Mouse (Mus musculus): ENCODE measurements around the gene Vav2. TPM values are rescaled to one million over a fixed set of nuclear protein-coding genes. Genes with fewer than 3 reads are reported as not detected.

The Vav2 gene
- total and polyA plus RNA-seq, 3 experiments, result 3.5 to 7.2 (median 6.9) TPM

DNA sequence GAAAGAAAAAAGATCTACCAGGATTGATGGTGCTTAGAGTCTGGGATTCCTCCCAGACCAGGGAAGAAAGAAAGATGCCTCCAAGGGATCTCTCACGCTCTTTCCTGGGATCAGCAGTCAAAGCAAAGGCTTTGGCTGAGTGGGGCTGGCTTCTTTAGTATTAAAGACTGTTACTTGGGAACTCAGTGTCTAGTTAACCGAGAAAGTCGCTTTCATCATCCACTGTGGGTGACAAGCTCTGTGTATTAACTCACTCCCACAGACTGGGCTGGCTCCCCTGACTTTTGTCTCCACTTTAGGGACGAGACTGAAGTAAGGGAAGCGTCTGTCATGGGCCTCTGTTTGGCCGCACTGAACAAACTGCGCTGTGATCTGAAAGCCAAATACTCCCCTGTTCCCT is 180.9 kb downstream of the Vav2 start:
- Histone ChIP-seq H3K36me3 (replicated peaks) (no peaks in the 10 kb centered on the region), H3K4me1 (ENCODE audit: insufficient read depth, low read depth, low read length) (no peaks in the 10 kb centered on the region), H3K27me3 (ENCODE audit: insufficient read depth, low read length) (peaks cover 38% of the 10 kb centered on the region), H3K4me3 (ENCODE audit: low read depth, low read length) (no peak overlapping the region), H3K9me3 (replicated peaks) (no peaks in the 10 kb centered on the region)
- DNase-seq (ENCODE audit: low spot score) (no peak), ATAC-seq (ENCODE audit: extremely low read depth, insufficient number of reproducible peaks, low FRiP score, poor library complexity, severe bottlenecking) (no peak)
- TF ChIP-seq TAL1 (conservative IDR thresholded peaks at IDR 0.05; ENCODE audit: low read depth, low read length) (no peak), POLR2AphosphoS5 (IDR thresholded peaks at IDR 0.05; ENCODE audit: insufficient replicate concordance, low read depth, low read length) (no peak), GATA2 (IDR thresholded peaks at IDR 0.05; ENCODE audit: borderline replicate concordance, low read depth, low read length) (no peak), CTCF (IDR thresholded peaks at IDR 0.05; ENCODE audit: low read depth, low read length) (no peak), GATA1 (IDR thresholded peaks at IDR 0.05; ENCODE audit: borderline replicate concordance, low read length) (no peak)

DNA sequence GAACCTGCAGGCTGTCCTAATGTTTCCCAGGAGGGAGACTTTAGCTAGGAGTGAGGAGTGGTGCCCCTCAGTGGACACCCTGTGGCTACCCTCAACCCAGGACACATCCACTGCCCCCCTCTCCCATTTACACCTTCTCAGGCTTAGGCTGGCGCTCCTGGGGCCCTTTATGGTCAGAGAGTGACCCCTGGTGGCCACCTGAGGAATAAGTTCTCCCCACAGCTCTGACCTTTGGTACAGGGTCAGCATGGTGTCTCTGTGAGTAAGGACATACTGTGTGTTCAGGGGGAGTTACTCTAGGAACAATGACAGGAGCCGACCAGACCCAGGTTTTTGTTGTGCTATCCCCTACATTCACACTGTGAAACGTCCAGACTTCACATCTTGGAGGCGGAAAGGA is 189.5 kb downstream of the Vav2 start:
- H3K27me3 ChIP-seq (ENCODE audit: insufficient read depth, low read length), result peaks cover 12% of the 10 kb centered on the region
- H3K9me3 ChIP-seq (replicated peaks), result no peaks in the 10 kb centered on the region
- H3K4me3 ChIP-seq (ENCODE audit: low read depth, low read length), result no peak overlapping the region
- no peaks in the 10 kb centered on the region for H3K36me3 ChIP-seq (replicated peaks)
- 0 out of 2 replicates have a peak, but pooled peaks cover 2% of the 10 kb centered on the region for H3K4me1 ChIP-seq (ENCODE audit: insufficient read depth, low read depth, low read length)
- TF ChIP-seq CTCF (IDR thresholded peaks at IDR 0.05; ENCODE audit: low read depth, low read length) (peak; percentile 72), GATA1 (IDR thresholded peaks at IDR 0.05; ENCODE audit: borderline replicate concordance, low read length) (no peak), POLR2AphosphoS5 (IDR thresholded peaks at IDR 0.05; ENCODE audit: insufficient replicate concordance, low read depth, low read length) (no peak)
- no peak for ATAC-seq (ENCODE audit: extremely low read depth, insufficient number of reproducible peaks, low FRiP score, poor library complexity, severe bottlenecking)
- peak; percentile 66 for DNase-seq (ENCODE audit: low spot score)

DNA sequence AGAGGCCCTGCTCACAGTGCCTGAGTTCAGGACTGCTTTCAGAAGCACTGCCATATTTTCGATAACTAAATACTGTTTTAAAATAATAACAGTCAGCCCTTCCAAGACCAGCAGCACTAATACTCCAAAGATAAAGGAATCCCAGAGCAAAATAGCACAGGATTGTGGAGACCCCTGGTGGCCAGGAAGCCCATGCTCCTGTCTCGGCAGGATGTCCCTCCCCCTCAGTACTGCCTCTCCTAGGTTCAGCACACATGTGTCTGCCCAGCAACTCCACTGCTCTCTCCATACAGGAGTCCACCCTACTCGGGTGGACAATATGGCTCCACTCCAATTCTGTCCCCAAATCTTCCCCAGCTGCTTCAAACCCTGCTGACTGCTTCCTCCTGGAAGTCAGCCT is 191.1 kb downstream of the Vav2 start:
- Histone ChIP-seq H3K27me3 (ENCODE audit: insufficient read depth, low read length) (peaks cover 12% of the 10 kb centered on the region), H3K4me3 (ENCODE audit: low read depth, low read length) (no peak overlapping the region), H3K36me3 (replicated peaks) (no peaks in the 10 kb centered on the region), H3K9me3 (replicated peaks) (no peaks in the 10 kb centered on the region), H3K4me1 (ENCODE audit: insufficient read depth, low read depth, low read length) (0 out of 2 replicates have a peak, but pooled peaks cover 2% of the 10 kb centered on the region)
- ATAC-seq (ENCODE audit: extremely low read depth, insufficient number of reproducible peaks, low FRiP score, poor library complexity, severe bottlenecking) (no peak), DNase-seq (ENCODE audit: low spot score) (no peak)
- TF ChIP-seq TAL1 (conservative IDR thresholded peaks at IDR 0.05; ENCODE audit: low read depth, low read length) (no peak), GATA1 (IDR thresholded peaks at IDR 0.05; ENCODE audit: borderline replicate concordance, low read length) (no peak), GATA2 (IDR thresholded peaks at IDR 0.05; ENCODE audit: borderline replicate concordance, low read depth, low read length) (no peak), POLR2AphosphoS5 (IDR thresholded peaks at IDR 0.05; ENCODE audit: insufficient replicate concordance, low read depth, low read length) (no peak), CTCF (IDR thresholded peaks at IDR 0.05; ENCODE audit: low read depth, low read length) (no peak)

DNA sequence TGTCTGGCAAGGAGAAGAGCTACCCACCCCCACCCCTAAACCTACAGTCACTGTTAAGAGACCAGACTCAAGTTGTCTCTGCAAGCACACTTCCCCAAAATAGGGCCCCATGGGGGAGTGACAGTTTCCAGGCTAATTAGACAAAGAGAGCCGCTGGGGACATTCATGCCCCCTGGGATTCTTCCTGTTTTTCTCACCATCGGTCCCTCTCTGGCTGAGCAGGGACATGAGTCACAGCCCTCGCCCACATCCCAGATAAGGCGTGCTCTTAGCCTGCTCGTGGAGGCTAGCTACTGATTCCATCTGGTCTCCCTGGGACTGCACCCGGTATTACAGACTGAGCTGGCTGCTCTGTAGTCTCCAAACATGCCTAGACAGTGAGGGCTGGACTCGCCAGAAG is 194.5 kb downstream of the Vav2 start:
- 0 out of 2 replicates have a peak, but pooled peaks cover 2% of the 10 kb centered on the region for H3K4me1 ChIP-seq (ENCODE audit: insufficient read depth, low read depth, low read length)
- no peaks in the 10 kb centered on the region for H3K36me3 ChIP-seq (replicated peaks)
- ATAC-seq (ENCODE audit: extremely low read depth, insufficient number of reproducible peaks, low FRiP score, poor library complexity, severe bottlenecking), result peak; percentile 28; the same call in 1 of the 2 replicates
- peaks cover 10% of the 10 kb centered on the region for H3K27me3 ChIP-seq (ENCODE audit: insufficient read depth, low read length)
- no peak for DNase-seq (ENCODE audit: low spot score)
- H3K9me3 ChIP-seq (replicated peaks), result no peaks in the 10 kb centered on the region
- H3K4me3 ChIP-seq (ENCODE audit: low read depth, low read length), result no peak overlapping the region
- TF ChIP-seq CTCF (IDR thresholded peaks at IDR 0.05; ENCODE audit: low read depth, low read length), result no peak

DNA sequence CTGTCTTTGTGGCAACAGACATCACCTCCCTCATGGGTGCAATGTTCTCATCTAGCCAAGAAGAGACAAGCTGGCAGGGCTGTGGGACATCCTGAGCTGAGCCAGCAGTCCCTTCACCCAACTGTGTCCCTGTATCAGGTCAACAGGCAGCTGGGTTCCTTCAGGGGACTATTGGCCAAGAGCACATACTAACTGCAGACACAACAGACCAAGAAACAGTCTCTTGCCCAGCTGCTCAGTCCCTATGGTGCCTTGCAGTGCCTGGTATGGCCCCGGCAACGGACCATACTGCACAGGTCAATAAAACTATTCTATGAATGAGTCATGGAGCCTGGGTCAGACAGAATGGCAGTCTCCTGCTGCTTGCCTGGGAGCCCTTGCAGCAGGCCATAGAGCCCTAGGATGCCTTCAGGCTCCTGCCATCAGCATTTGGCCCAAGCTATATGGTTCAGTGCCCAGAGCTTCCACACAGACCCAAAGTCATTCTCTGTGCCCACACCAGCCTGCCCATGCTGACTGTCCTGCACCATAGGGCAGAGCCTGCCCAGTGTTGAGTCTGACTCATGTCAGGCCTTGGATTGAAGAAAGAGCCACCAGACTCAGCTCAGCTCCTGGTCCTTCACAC is 197.2 kb downstream of the Vav2 start:
- H3K9me3 ChIP-seq (replicated peaks), result no peaks in the 10 kb centered on the region
- H3K36me3 ChIP-seq (replicated peaks), result no peaks in the 10 kb centered on the region
- no peak overlapping the region for H3K4me3 ChIP-seq (ENCODE audit: low read depth, low read length)
- 0 out of 2 replicates have a peak, but pooled peaks cover 2% of the 10 kb centered on the region for H3K4me1 ChIP-seq (ENCODE audit: insufficient read depth, low read depth, low read length)
- no peak for ATAC-seq (ENCODE audit: extremely low read depth, insufficient number of reproducible peaks, low FRiP score, poor library complexity, severe bottlenecking)
- no peak for TF ChIP-seq GATA2 (IDR thresholded peaks at IDR 0.05; ENCODE audit: borderline replicate concordance, low read depth, low read length)
- no peak for TF ChIP-seq POLR2AphosphoS5 (IDR thresholded peaks at IDR 0.05; ENCODE audit: insufficient replicate concordance, low read depth, low read length)
- no peak for TF ChIP-seq GATA1 (IDR thresholded peaks at IDR 0.05; ENCODE audit: borderline replicate concordance, low read length)
- no peak for TF ChIP-seq CTCF (IDR thresholded peaks at IDR 0.05; ENCODE audit: low read depth, low read length)
- TF ChIP-seq TAL1 (conservative IDR thresholded peaks at IDR 0.05; ENCODE audit: low read depth, low read length), result no peak
- H3K27me3 ChIP-seq (ENCODE audit: insufficient read depth, low read length), result peaks cover 8% of the 10 kb centered on the region
- DNase-seq (ENCODE audit: low spot score), result no peak

DNA sequence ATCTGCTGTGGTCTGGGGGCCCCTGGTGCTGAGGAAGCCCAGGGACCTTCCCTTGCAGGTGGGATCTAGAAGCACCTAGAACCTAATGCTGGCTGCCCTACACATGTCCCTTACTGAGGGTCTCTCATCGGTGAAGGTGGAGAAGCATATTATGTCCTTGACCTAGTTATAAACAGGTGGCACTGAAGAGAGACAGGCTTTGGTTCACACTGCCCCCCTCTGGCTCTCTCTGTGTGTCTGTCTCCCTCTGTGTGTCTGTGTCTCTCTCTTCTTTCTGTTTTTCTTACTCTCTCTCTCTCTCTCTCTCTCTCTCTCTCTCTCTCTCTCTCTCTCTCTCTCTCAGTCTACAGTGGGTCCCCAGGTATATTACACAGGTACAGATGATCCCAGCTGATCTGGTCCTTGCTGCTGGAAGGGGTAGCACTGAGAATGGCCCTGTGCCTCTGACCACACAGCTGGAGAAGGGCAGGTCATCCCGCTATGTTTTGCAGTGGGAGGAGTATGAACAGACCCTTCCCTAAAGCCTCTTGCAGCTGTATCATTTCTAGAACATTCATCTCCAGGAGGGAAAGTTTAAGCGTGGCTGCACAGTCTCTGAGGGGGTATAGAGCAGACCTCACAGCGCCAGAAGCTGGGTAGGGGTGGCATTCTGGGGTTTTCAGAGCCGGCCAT is 197.9 kb downstream of the Vav2 start:
- ATAC-seq (ENCODE audit: extremely low read depth, insufficient number of reproducible peaks, low FRiP score, poor library complexity, severe bottlenecking) (no peak), DNase-seq (ENCODE audit: low spot score) (no peak)
- no peak overlapping the region for H3K4me3 ChIP-seq (ENCODE audit: low read depth, low read length)
- peaks cover 8% of the 10 kb centered on the region for H3K27me3 ChIP-seq (ENCODE audit: insufficient read depth, low read length)
- H3K36me3 ChIP-seq (replicated peaks), result no peaks in the 10 kb centered on the region
- H3K9me3 ChIP-seq (replicated peaks), result no peaks in the 10 kb centered on the region
- 0 out of 2 replicates have a peak, but pooled peaks cover 2% of the 10 kb centered on the region for H3K4me1 ChIP-seq (ENCODE audit: insufficient read depth, low read depth, low read length)
- TF ChIP-seq CTCF (IDR thresholded peaks at IDR 0.05; ENCODE audit: low read depth, low read length) (no peak), GATA2 (IDR thresholded peaks at IDR 0.05; ENCODE audit: borderline replicate concordance, low read depth, low read length) (no peak), GATA1 (IDR thresholded peaks at IDR 0.05; ENCODE audit: borderline replicate concordance, low read length) (no peak), POLR2AphosphoS5 (IDR thresholded peaks at IDR 0.05; ENCODE audit: insufficient replicate concordance, low read depth, low read length) (no peak), TAL1 (conservative IDR thresholded peaks at IDR 0.05; ENCODE audit: low read depth, low read length) (no peak)
